Mouse (Mus musculus): ENCODE measurements at regions not wholly inside any gene's neighbourhood (a gene's known extent, or its start where the extent isn't known, plus 50 kb on each side); places are given as distances from the start of the nearest gene placed in this dataset.

GRCm38 (mm10) chr5:83405266-83405954 lies 50.4 kb upstream of the Tecrl start:
- H3K9ac ChIP-seq = no peak overlapping the region
- no peaks in the 10 kb centered on the region for H3K36me3 ChIP-seq (ENCODE audit: insufficient read depth)
- WGBS = 46% methylated on average over 4 of the region's 4 CpGs
- H3K4me2 ChIP-seq (ENCODE audit: low read depth) = no peak overlapping the region
- peak; percentile 51 for DNase-seq
- H3K9me3 ChIP-seq (ENCODE audit: low read length) = no peaks in the 10 kb centered on the region
- ATAC-seq = peak; percentile 92
- no peak overlapping the region for H3K27ac ChIP-seq (ENCODE audit: low read depth, low read length)
- TF ChIP-seq CTCF (IDR thresholded peaks at IDR 0.05; ENCODE audit: low read depth) = no peak
- H3K4me3 ChIP-seq (ENCODE audit: low read depth, low read length) = no peak overlapping the region
- no peaks in the 10 kb centered on the region for H3K4me1 ChIP-seq (ENCODE audit: insufficient read depth)
- no peaks in the 10 kb centered on the region for H3K27me3 ChIP-seq (ENCODE audit: insufficient read depth, low read length)

Small RNAs in the stretch of these regions (microRNA-seq; reads per million reads assigned to microRNA genes)
- gene Gm44303 = 0 reads per million in 2 experiments

Data from forebrain, postnatal 0 days (tissue).